In the genomic region with DNA sequence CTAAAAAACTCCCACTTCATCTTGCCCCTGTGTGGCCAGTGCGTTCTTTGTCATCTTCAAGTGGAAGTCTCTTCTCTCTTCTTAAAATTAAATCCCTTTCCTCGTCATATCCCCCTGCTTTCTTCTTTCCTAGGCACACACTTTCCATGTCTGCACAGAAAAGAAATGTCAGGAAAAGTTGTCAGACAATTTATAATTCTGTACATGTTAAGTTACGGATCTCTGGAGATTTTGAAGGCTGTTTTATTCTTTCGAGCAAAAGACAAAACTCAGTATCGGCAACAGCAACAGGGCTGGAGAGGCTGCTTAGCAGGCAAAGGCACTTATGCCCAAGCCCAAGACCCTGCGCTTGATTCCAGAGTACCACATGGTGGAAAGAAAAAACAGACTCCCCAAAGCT, we compare ENCODE assay signal across 8 mouse cellular contexts.
DNase-seq lines count a peak whose midpoint lies in the region; ATAC-seq lines count a peak whose summit lies in the region.

No protein-coding gene starts in this region.

- no peaks in the 10 kb centered on the region for H3K36me3 ChIP-seq in heart, embryonic 11.5 days (ENCODE audit: control insufficient read depth, insufficient read depth, low read length)
- no peaks in the 10 kb centered on the region for H3K36me3 ChIP-seq in hindbrain, embryonic 13.5 days
- no peaks in the 10 kb centered on the region for H3K36me3 ChIP-seq in midbrain, embryonic 10.5 days

- ATAC-seq in heart, embryonic 11.5 days (replicated peaks; ENCODE audit: insufficient number of reproducible peaks, low FRiP score, low TSS enrichment), result no peak
- no peak for ATAC-seq in hindbrain, embryonic 13.5 days (ENCODE audit: low FRiP score)

- H3K27ac ChIP-seq in heart, embryonic 11.5 days (ENCODE audit: low read depth, low read length), result no peak overlapping the region
- H3K27ac ChIP-seq in hindbrain, embryonic 13.5 days, result no peak overlapping the region
- peak overlapping the region; percentile 84 for H3K27ac ChIP-seq in midbrain, embryonic 10.5 days (replicated peaks)

- 0 out of 2 replicates have a peak, but pooled peaks cover 3% of the 10 kb centered on the region for H3K4me1 ChIP-seq in heart, embryonic 11.5 days (ENCODE audit: control insufficient read depth, insufficient read depth, low read length)
- peaks cover 27% of the 10 kb centered on the region for H3K4me1 ChIP-seq in hindbrain, embryonic 13.5 days (replicated peaks)
- peaks cover 37% of the 10 kb centered on the region for H3K4me1 ChIP-seq in midbrain, embryonic 10.5 days

- WGBS in heart, embryonic 11.5 days (ENCODE audit: insufficient replicate concordance), result 24% methylated on average over 6 of the region's 6 CpGs
- 25% methylated on average over 6 of the region's 6 CpGs for WGBS in hindbrain, embryonic 13.5 days
- WGBS in midbrain, embryonic 10.5 days, result 24% methylated on average over 6 of the region's 6 CpGs

- peak overlapping the region; percentile 76 for H3K4me2 ChIP-seq in heart, embryonic 11.5 days
- peak overlapping the region; percentile 83 for H3K4me2 ChIP-seq in hindbrain, embryonic 13.5 days

- DNase-seq in heart, adult 18-20 months, result no peak
- peak; percentile 50 for DNase-seq in embryo, embryonic 11 days
- peak; percentile 23 for DNase-seq in midbrain, embryonic 10.5 days (ENCODE audit: low spot score)
- no peak for DNase-seq in urinary bladder, postnatal 25 days (ENCODE audit: low spot score)
- DNase-seq in ovary, adult 18-20 months (ENCODE audit: low spot score), result no peak
- no peak for DNase-seq in ovary, postnatal 36 days (ENCODE audit: low spot score)

- H3K9ac ChIP-seq in heart, embryonic 11.5 days (ENCODE audit: low read depth, low read length), result no peak overlapping the region
- no peak overlapping the region for H3K9ac ChIP-seq in hindbrain, embryonic 13.5 days

- no peaks in the 10 kb centered on the region for H3K9me3 ChIP-seq in heart, embryonic 11.5 days (replicated peaks; ENCODE audit: control insufficient read depth, low read length)
- no peaks in the 10 kb centered on the region for H3K9me3 ChIP-seq in hindbrain, embryonic 13.5 days
- H3K9me3 ChIP-seq in midbrain, embryonic 10.5 days (replicated peaks), result no peaks in the 10 kb centered on the region

- peak overlapping the region; percentile 46 for H3K4me3 ChIP-seq in heart, embryonic 11.5 days (ENCODE audit: low read depth, low read length)
- peak overlapping the region; percentile 43 for H3K4me3 ChIP-seq in hindbrain, embryonic 13.5 days
- H3K4me3 ChIP-seq in midbrain, embryonic 10.5 days, result peak overlapping the region; percentile 51

- H3K27me3 ChIP-seq in heart, embryonic 11.5 days (ENCODE audit: control insufficient read depth, insufficient read depth, low read length), result no peaks in the 10 kb centered on the region
- H3K27me3 ChIP-seq in hindbrain, embryonic 13.5 days, result no peaks in the 10 kb centered on the region
- no peaks in the 10 kb centered on the region for H3K27me3 ChIP-seq in midbrain, embryonic 10.5 days (ENCODE audit: low read depth, poor library complexity, severe bottlenecking)

Comparison
In these comparisons a context has a peak if more than half of its experiments do, and no peak if none do; other contexts are left out.
1. DNase-seq: peak in embryo, embryonic 11 days (single experiment) and midbrain, embryonic 10.5 days (single experiment); none in heart, adult 18-20 months (0 of 2), urinary bladder, postnatal 25 days (single experiment), ovary, adult 18-20 months (single experiment) and ovary, postnatal 36 days (single experiment).
2. Peak in every context shown above with its lines, with median percentiles within 50 percentile points of each other: H3K4me3 ChIP-seq.